Mouse (Mus musculus) forebrain, embryonic 12.5 days (tissue): ENCODE data around the gene Fat1. TPM values are rescaled to one million over a fixed set of nuclear protein-coding genes. Genes with fewer than 3 reads are reported as not detected.

Experiments used
- ATAC-seq: fragments of 200-750 bp; cut with Nextera tagmentation; 2 replicates; pipeline ENCODE4 v1.8.0; 2017; ENCODE audit warnings: moderate TSS enrichment; ENCODE audit not compliant: low FRiP score
- H3K27ac ChIP-seq: fragments of 300-500 bp; sonication (generic); 2 replicates; pipeline ENCODE4 v1.5.1; 2016; ENCODE audit warnings: mild to moderate bottlenecking
- H3K27me3 ChIP-seq: fragments of 300-500 bp; sonication (generic); 2 replicates; pipeline ENCODE4 v1.6.1; 2016; ENCODE audit warnings: mild to moderate bottlenecking
- H3K36me3 ChIP-seq: fragments of 300-500 bp; sonication (generic); replicated peaks from 2 replicates; pipeline ENCODE4 v1.6.1; 2016; ENCODE audit warnings: mild to moderate bottlenecking
- H3K4me1 ChIP-seq: fragments of 300-500 bp; sonication (generic); 2 replicates; pipeline ENCODE4 v1.6.1; 2016
- H3K4me2 ChIP-seq: fragments of 300-500 bp; sonication (generic); 2 replicates; pipeline ENCODE4 v1.6.1; 2016; ENCODE audit warnings: mild to moderate bottlenecking, moderate library complexity
- H3K4me3 ChIP-seq: fragments of 300-500 bp; sonication (generic); replicated peaks from 2 replicates; pipeline ENCODE4 v1.5.1; 2016; ENCODE audit warnings: mild to moderate bottlenecking
- H3K9ac ChIP-seq: fragments of 300-500 bp; sonication (generic); 2 replicates; pipeline ENCODE4 v1.6.1; 2016; ENCODE audit warnings: mild to moderate bottlenecking
- H3K9me3 ChIP-seq: fragments of 300-500 bp; sonication (generic); 2 replicates; pipeline ENCODE4 v1.6.1; 2016
- WGBS: fragments of 180-500 bp; shearing (Covaris S2); methylation state at CpG from one replicate; pipeline ENCODE4 v1.1.7; 2016; 5-methylcytosine and 5-hydroxymethylcytosine counted together
- polyA plus RNA-seq: library from polyadenylated mRNA; unstranded; fragments of >200 nt; fragmentation: Nextera tagmentation; extraction: Ambion mirVana; gene quantifications from 2 replicates; pipeline ENCODE4 v1.2.1, GENCODE M21; 2016

The Fat1 gene
- polyA plus RNA-seq, 1 experiment from 2014 or later = 22.2 TPM

GRCm38 (mm10) chr8:44992664-44993063 lies 57.4 kb downstream of the Fat1 start:
- no peak for ATAC-seq
- peaks cover 57% of the 10 kb centered on the region for H3K4me1 ChIP-seq

GRCm38 (mm10) chr8:44993376-44993775 lies 58.1 kb downstream of the Fat1 start:
- Histone ChIP-seq H3K27ac (no peak overlapping the region), H3K9me3 (no peaks in the 10 kb centered on the region), H3K4me1 (peaks cover 64% of the 10 kb centered on the region), H3K27me3 (no peaks in the 10 kb centered on the region), H3K4me3 (no peak overlapping the region), H3K4me2 (no peak overlapping the region), H3K36me3 (peaks cover 10% of the 10 kb centered on the region; the same call in 1 of the 2 replicates), H3K9ac (no peak overlapping the region)
- no peak for ATAC-seq
- 28% methylated on average over 4 of the region's 4 CpGs for WGBS

More at GRCm38 (mm10) chr8:44992664-44993063, 57.4 kb downstream of the Fat1 start:
- Histone ChIP-seq H3K9ac (no peak overlapping the region), H3K4me2 (no peak overlapping the region), H3K4me3 (no peak overlapping the region), H3K9me3 (no peaks in the 10 kb centered on the region), H3K36me3 (peaks cover 10% of the 10 kb centered on the region; the same call in 1 of the 2 replicates), H3K27me3 (no peaks in the 10 kb centered on the region), H3K27ac (no peak overlapping the region)
- 12% methylated on average over 6 of the region's 6 CpGs for WGBS

GRCm38 (mm10) chr8:44996493-44996892 lies 61.2 kb downstream of the Fat1 start:
- Histone ChIP-seq H3K4me2 (no peak overlapping the region), H3K9me3 (no peaks in the 10 kb centered on the region), H3K4me3 (no peak overlapping the region), H3K27me3 (no peaks in the 10 kb centered on the region), H3K36me3 (no peaks in the 10 kb centered on the region), H3K27ac (no peak overlapping the region), H3K9ac (no peak overlapping the region), H3K4me1 (peaks cover 77% of the 10 kb centered on the region)
- no peak for ATAC-seq
- 18% methylated on average over 3 of the region's 3 CpGs for WGBS

GRCm38 (mm10) chr8:44997321-44997720 lies 62.1 kb downstream of the Fat1 start:
- 63% methylated on average over 3 of the region's 3 CpGs for WGBS
- Histone ChIP-seq H3K9ac (no peak overlapping the region), H3K4me3 (no peak overlapping the region), H3K4me1 (peaks cover 77% of the 10 kb centered on the region), H3K36me3 (no peaks in the 10 kb centered on the region), H3K27ac (no peak overlapping the region), H3K4me2 (no peak overlapping the region), H3K9me3 (no peaks in the 10 kb centered on the region), H3K27me3 (no peaks in the 10 kb centered on the region)
- no peak for ATAC-seq

DNA sequence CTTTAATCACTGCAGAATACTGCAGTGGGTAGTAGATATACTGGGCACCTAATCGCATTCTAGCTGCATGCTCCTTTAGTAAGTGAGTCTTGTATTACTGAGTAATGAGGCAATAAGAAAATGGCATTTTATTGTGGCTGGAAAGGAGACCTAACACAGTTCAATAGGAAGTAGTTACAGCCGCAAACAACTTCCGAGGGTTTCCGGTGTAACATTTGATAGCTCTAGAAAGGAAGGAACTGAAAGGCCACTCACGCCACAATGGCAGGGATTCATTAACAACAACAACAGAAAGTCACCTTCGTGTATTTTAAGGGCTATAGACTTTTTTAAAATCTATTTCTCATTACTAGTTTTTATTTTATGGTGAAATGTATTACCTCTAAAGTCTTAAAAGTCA lies 62.6 kb downstream of the Fat1 start:
- no peaks in the 10 kb centered on the region for H3K36me3 ChIP-seq
- 24% methylated on average over 6 of the region's 6 CpGs for WGBS
- no peaks in the 10 kb centered on the region for H3K27me3 ChIP-seq
- no peak overlapping the region for H3K4me2 ChIP-seq
- no peak overlapping the region for H3K4me3 ChIP-seq
- peaks cover 77% of the 10 kb centered on the region for H3K4me1 ChIP-seq
- no peaks in the 10 kb centered on the region for H3K9me3 ChIP-seq
- no peak for ATAC-seq
- H3K9ac ChIP-seq = no peak overlapping the region
- no peak overlapping the region for H3K27ac ChIP-seq

DNA sequence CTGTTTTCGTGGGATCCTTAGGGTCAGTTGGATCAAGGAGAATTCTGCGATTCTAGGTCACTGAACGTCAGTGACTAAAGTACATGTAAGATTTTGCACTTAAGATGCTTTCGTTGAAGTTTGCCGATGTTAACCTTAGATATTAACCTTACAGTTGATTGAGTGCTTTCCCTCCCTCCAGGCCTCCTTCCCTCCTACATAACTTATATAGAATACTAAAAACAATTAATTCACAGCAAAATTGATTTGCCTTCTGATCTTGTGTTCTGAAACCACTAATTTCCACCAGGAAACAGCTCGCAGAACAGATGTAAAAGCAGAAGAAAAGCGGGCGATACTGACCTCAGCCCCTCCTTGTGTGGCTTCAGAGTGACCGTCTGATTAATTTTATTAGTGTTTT lies 63.0 kb downstream of the Fat1 start:
- Histone ChIP-seq H3K27ac (peak overlapping the region; percentile 85), H3K4me1 (peaks cover 77% of the 10 kb centered on the region), H3K9me3 (no peaks in the 10 kb centered on the region), H3K9ac (no peak overlapping the region), H3K27me3 (no peaks in the 10 kb centered on the region), H3K4me3 (no peak overlapping the region; the same call in 1 of the 2 replicates), H3K36me3 (no peaks in the 10 kb centered on the region), H3K4me2 (peak overlapping the region; percentile 42)
- 22% methylated on average over 9 of the region's 9 CpGs for WGBS
- no peak for ATAC-seq

- H3K4me2 ChIP-seq = peak overlapping the region; percentile 42
- H3K36me3 ChIP-seq = no peaks in the 10 kb centered on the region
- H3K4me3 ChIP-seq = no peak overlapping the region; the same call in 1 of the 2 replicates
- ATAC-seq = peak; percentile 91
- H3K27me3 ChIP-seq = no peaks in the 10 kb centered on the region
- no peak overlapping the region for H3K9ac ChIP-seq
- no peaks in the 10 kb centered on the region for H3K9me3 ChIP-seq
- H3K4me1 ChIP-seq = peaks cover 77% of the 10 kb centered on the region
- 6% methylated on average over 11 of the region's 11 CpGs for WGBS
- peak overlapping the region; percentile 85 for H3K27ac ChIP-seq
These were observed 63.5 kb downstream of the Fat1 start for GRCm38 (mm10) chr8:44998681-44999277.

DNA sequence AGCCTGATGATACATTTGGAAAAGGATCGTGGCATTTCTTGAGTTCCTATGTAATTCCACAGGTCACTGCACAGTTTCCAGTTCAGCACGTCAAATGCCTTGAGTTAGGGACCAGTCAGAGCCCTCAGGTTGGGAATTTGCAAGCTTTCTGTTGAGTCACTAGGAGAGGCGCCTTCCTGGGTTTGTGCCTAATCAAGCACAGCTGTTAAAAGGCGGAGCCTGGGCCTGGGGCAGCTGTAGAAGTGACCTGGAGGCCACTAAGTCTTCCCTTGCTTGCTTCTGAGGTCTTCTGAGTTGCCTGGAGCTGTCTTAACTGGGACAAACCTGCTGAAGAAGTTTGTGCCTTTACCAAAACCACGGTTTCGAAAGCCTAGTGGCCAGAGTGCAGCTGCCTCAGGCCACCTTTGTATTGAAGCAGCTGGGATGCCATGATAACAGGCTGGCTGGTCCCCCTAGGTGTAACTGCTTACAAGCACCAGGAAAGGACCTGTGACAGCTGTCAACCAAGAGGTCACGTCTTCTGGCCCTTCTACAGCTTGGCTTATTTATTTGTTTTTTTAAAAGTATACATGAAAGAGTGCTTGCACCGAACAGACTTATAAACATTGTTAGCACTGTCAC lies 66.4 kb downstream of the Fat1 start:
- no peaks in the 10 kb centered on the region for H3K36me3 ChIP-seq
- no peak overlapping the region for H3K9ac ChIP-seq
- no peak overlapping the region for H3K4me3 ChIP-seq
- WGBS = 57% methylated on average over 8 of the region's 8 CpGs
- H3K27ac ChIP-seq = no peak overlapping the region
- H3K4me2 ChIP-seq = no peak overlapping the region
- ATAC-seq = no peak
- H3K4me1 ChIP-seq = peaks cover 51% of the 10 kb centered on the region
- no peaks in the 10 kb centered on the region for H3K27me3 ChIP-seq
- no peaks in the 10 kb centered on the region for H3K9me3 ChIP-seq

DNA sequence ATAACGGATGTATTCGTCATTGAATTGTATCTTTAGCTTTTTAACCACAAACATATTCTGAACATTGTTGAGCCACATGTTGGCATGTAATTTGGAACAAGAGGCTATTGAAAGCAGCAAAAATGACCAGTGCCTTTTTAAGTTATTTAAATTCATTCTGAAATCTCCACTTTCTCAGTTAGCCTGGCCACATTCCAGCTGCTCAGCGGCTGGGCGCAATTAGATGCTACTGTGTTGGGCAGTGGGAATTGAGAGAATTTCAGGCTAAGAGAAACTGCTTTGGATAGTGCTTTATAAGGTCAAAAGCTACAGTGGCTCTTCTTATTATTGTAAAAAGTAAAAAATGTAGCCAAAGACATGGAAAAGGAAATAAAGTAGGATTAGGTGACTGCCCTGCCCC lies 67.4 kb downstream of the Fat1 start:
- WGBS = 33% methylated on average over 4 of the region's 4 CpGs
- no peak overlapping the region for H3K27ac ChIP-seq

DNA sequence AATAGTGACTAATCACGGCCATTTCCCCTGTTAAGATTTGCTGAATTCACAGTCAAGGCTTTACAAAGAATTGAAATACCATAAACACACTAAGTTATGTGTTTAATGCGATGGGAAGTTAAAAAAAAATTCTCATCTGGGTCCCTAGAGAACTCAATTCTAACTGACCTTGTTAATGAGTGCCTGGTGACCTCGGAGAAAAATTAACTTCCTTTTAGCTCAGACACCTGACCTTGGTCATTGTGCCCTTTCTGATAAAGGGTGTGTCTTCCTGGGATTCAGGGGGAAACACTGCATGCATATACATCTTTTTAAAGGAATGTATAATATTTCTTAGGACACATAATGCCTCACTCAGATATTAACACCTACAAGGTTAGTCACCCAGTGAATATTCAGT lies 68.8 kb downstream of the Fat1 start:
- no peaks in the 10 kb centered on the region for H3K27me3 ChIP-seq
- no peak overlapping the region for H3K9ac ChIP-seq
- no peak overlapping the region for H3K4me3 ChIP-seq
- H3K9me3 ChIP-seq = no peaks in the 10 kb centered on the region
- no peaks in the 10 kb centered on the region for H3K36me3 ChIP-seq
- ATAC-seq = no peak
- 66% methylated on average over 3 of the region's 3 CpGs for WGBS
- no peak overlapping the region for H3K4me2 ChIP-seq
- peaks cover 31% of the 10 kb centered on the region for H3K4me1 ChIP-seq
- H3K27ac ChIP-seq = no peak overlapping the region

More for the DNA sequence above, 67.4 kb downstream of the Fat1 start:
- no peak for ATAC-seq
- no peaks in the 10 kb centered on the region for H3K27me3 ChIP-seq
- no peak overlapping the region for H3K4me3 ChIP-seq
- no peak overlapping the region for H3K4me2 ChIP-seq
- H3K4me1 ChIP-seq = peaks cover 44% of the 10 kb centered on the region
- no peaks in the 10 kb centered on the region for H3K36me3 ChIP-seq
- no peak overlapping the region for H3K9ac ChIP-seq
- no peaks in the 10 kb centered on the region for H3K9me3 ChIP-seq

- Histone ChIP-seq H3K36me3 (peaks cover 50% of the 10 kb centered on the region), H3K4me3 (no peak overlapping the region), H3K9ac (no peak overlapping the region), H3K4me1 (no peaks in the 10 kb centered on the region), H3K27ac (no peak overlapping the region), H3K9me3 (no peaks in the 10 kb centered on the region), H3K27me3 (no peaks in the 10 kb centered on the region), H3K4me2 (no peak overlapping the region)
- no peak for ATAC-seq
- WGBS = 40% methylated on average over 4 of the region's 4 CpGs
These were observed 75.4 kb downstream of the Fat1 start for GRCm38 (mm10) chr8:45010685-45011084.

DNA sequence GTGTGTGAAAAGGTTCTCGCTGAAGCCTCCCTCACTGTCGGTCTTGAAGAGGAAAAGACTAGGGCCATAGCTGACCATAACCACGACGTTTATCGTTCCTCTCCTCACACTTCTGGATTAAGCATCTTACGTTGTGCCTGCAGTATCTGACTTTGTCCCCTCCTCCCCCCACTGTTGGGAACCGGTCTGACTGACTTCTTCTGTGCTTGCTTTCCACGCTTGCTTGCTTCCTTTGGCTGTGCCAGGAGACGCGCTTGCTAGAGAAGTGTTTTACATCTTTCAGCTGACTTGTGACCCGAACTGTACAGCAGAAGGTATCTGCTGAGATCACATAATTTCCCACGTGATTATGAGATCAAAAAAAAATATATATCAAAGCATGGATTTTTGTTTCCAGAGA lies 76.5 kb downstream of the Fat1 start:
- no peak overlapping the region for H3K27ac ChIP-seq
- no peaks in the 10 kb centered on the region for H3K4me1 ChIP-seq
- no peaks in the 10 kb centered on the region for H3K27me3 ChIP-seq
- no peaks in the 10 kb centered on the region for H3K9me3 ChIP-seq
- no peak overlapping the region for H3K9ac ChIP-seq
- H3K36me3 ChIP-seq = peaks cover 52% of the 10 kb centered on the region
- no peak overlapping the region for H3K4me3 ChIP-seq
- WGBS = 93% methylated on average over 12 of the region's 12 CpGs
- no peak for ATAC-seq
- H3K4me2 ChIP-seq = no peak overlapping the region

- Histone ChIP-seq H3K27ac (no peak overlapping the region), H3K27me3 (no peaks in the 10 kb centered on the region), H3K4me1 (no peaks in the 10 kb centered on the region), H3K36me3 (peaks cover 67% of the 10 kb centered on the region), H3K9me3 (no peaks in the 10 kb centered on the region), H3K4me2 (no peak overlapping the region), H3K9ac (no peak overlapping the region), H3K4me3 (no peak overlapping the region)
- 84% methylated on average over 8 of the region's 8 CpGs for WGBS
- no peak for ATAC-seq
These were observed 78.6 kb downstream of the Fat1 start for GRCm38 (mm10) chr8:45013852-45014251.
